Mouse (Mus musculus) cerebellum, postnatal 25 days (tissue): Measurements from ENCODE around the gene Camta1.

Experiments used
- DNase-seq, 2 experiments: peaks; one replicate each; pipeline ENCODE4 v3.0.0; 2021; ENCODE audit warnings: mixed read lengths in 2 of 2

Gene Camta1

GRCm38 (mm10) chr4:151738280-151738679, 123.4 kb downstream of the Camta1 start:
- DNase-seq, result no peak

GRCm38 (mm10) chr4:151732668-151733067, 129.0 kb downstream of the Camta1 start:
- no peak for DNase-seq

- no peak for DNase-seq
These were observed 131.5 kb downstream of the Camta1 start for GRCm38 (mm10) chr4:151730037-151730759.

GRCm38 (mm10) chr4:151729116-151729515, 132.6 kb downstream of the Camta1 start:
- no peak for DNase-seq

GRCm38 (mm10) chr4:151728391-151729065, 133.1 kb downstream of the Camta1 start:
- DNase-seq, result peak; percentile 16 to 37

GRCm38 (mm10) chr4:151726396-151726795, 135.3 kb downstream of the Camta1 start:
- DNase-seq, result no peak

GRCm38 (mm10) chr4:151724897-151725296, 136.8 kb downstream of the Camta1 start:
- no peak for DNase-seq

GRCm38 (mm10) chr4:151720722-151721467, 140.8 kb downstream of the Camta1 start:
- DNase-seq, result no peak

- no peak for DNase-seq
These were observed 142.7 kb downstream of the Camta1 start for GRCm38 (mm10) chr4:151718866-151719475.

- DNase-seq, result no peak
These were observed 143.8 kb downstream of the Camta1 start for GRCm38 (mm10) chr4:151717864-151718263.

- DNase-seq, result no peak
These were observed 148.0 kb downstream of the Camta1 start for GRCm38 (mm10) chr4:151713714-151714113.

GRCm38 (mm10) chr4:151711406-151711805, 150.3 kb downstream of the Camta1 start:
- no peak for DNase-seq

GRCm38 (mm10) chr4:151710522-151710921, 151.2 kb downstream of the Camta1 start:
- no peak for DNase-seq

- DNase-seq, result peak; percentile 37 to 53
These were observed 152.4 kb downstream of the Camta1 start for GRCm38 (mm10) chr4:151709269-151709668.

- DNase-seq, result no peak
These were observed 158.5 kb downstream of the Camta1 start for GRCm38 (mm10) chr4:151703069-151703735.

GRCm38 (mm10) chr4:151702463-151702862, 159.2 kb downstream of the Camta1 start:
- no peak for DNase-seq

- DNase-seq, result no peak
These were observed 165.7 kb downstream of the Camta1 start for GRCm38 (mm10) chr4:151695984-151696383.

GRCm38 (mm10) chr4:151694531-151694930, 167.1 kb downstream of the Camta1 start:
- DNase-seq, result no peak

GRCm38 (mm10) chr4:151694047-151694446, 167.6 kb downstream of the Camta1 start:
- DNase-seq, result peak in 1 of 2 experiments; percentile 31

- no peak for DNase-seq
These were observed 171.6 kb downstream of the Camta1 start for GRCm38 (mm10) chr4:151690041-151690440.

- DNase-seq, result no peak
These were observed 173.5 kb downstream of the Camta1 start for GRCm38 (mm10) chr4:151688206-151688605.

- peak; percentile 33 to 34 for DNase-seq
These were observed 177.1 kb downstream of the Camta1 start for GRCm38 (mm10) chr4:151684596-151684995.
